Mouse (Mus musculus) left cerebral cortex, postnatal 36 days (tissue): ENCODE results near the gene Sav1. TPM values are rescaled to one million over a fixed set of nuclear protein-coding genes. Genes with fewer than 3 reads are reported as not detected.

Experiments
- DNase-seq, 2 experiments: peaks; one replicate each; pipeline ENCODE4 v3.0.0; 2021 to 2022; ENCODE audit warnings: low spot score in 2 of 2, mixed read lengths in 1 of 2
- intact Hi-C: fragments of 180-260 bp; cut with DNase I; formaldehyde crosslinking; loops from one replicate; pipeline ENCODE4 v1.15.1; 2025
- total RNA-seq, 2 experiments: library from RNA; stranded (reverse); gene quantifications; 2 replicates each; pipeline ENCODE4 v1.2.3; 2021

Gene Sav1
- total RNA-seq = 10 to 100 TPM; 18.8 to 22.2 TPM

- intact Hi-C loops = loop anchor here (10.0 kb wide), 2 partner anchors 58 to 158 kb away; no protein-coding TSS in a partner anchor
These were observed at the start of gene Sav1 for GRCm38 (mm10) chr12:69986786-69987497. Gene Sav1, minus strand, starts transcription at chr12:69987002.

GRCm38 (mm10) chr12:70026233-70026632 lies 39.4 kb upstream of the Sav1 start:
- no peak for DNase-seq
- intact Hi-C loops = no loop called here

More at GRCm38 (mm10) chr12:69986786-69987497, at the start of gene Sav1:
- peak; percentile 88 to 92 for DNase-seq

DNA sequence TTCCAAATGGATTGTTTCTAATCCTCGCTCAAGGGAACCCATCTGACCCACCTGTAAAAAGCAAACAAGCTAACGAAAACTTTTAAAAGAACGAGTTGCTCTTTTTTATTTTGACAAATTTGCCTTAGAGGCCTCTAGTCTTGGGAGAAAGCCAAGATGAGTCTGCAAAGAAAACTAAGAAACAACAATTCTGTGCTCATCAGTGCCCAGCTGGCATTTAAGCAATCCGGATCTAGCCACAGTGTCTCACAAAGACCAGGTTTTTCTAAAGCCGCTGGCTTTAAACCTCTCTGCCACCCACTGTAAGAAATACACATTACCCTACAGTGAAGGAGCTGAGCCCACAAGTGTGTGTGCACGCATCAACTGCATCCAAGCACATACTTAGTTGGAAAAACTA lies 38.6 kb upstream of the Sav1 start:
- intact Hi-C loops = no loop called here

GRCm38 (mm10) chr12:70023580-70023979 lies 36.8 kb upstream of the Sav1 start:
- intact Hi-C loops = no loop called here
- no peak for DNase-seq

More for the DNA sequence above, 38.6 kb upstream of the Sav1 start:
- DNase-seq = no peak

GRCm38 (mm10) chr12:70018153-70018552 lies 31.4 kb upstream of the Sav1 start:
- intact Hi-C loops = no loop called here
- no peak for DNase-seq

GRCm38 (mm10) chr12:70015936-70016335 lies 29.1 kb upstream of the Sav1 start:
- peak in 1 of 2 experiments; percentile 29 for DNase-seq
- intact Hi-C loops = no loop called here

DNA sequence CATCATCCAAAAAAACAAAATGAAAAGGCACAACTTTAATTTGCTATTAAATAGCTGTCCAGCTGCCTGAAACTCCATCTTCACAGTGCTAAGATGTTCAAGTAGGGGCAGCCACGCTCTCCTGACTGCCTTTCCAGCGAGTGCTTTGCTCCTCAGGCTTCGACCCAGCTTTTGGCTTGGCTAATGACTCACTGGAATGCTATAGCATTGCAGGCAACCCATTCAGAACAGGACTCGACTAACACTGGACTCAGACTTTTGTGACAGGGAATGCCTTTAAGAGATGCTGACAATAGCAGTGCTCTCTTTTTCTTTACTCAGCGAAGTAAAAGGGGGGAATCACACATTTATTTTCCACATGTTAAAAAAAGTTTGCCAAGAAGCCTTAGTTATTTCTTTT lies 24.9 kb upstream of the Sav1 start:
- intact Hi-C loops = no loop called here
- DNase-seq = no peak

DNA sequence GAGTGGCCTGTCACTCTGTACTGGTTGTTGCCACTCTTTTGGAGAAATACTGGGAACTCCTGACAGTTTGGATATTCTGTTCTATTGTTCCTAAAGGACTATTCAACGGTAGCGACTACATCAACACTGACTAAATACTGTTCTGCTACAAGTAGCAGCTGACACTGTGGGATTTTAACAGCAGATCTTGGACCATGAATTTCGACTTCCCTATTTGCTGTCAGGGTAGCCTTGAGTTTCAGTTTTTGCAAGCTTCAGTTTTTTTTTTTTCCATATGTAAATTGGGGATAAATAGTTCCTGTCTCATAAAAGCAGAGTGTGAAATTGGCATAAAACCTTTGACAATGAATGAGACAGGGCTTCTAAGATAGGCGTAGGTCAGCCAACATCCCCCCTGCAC lies 23.6 kb upstream of the Sav1 start:
- intact Hi-C loops = no loop called here

DNA sequence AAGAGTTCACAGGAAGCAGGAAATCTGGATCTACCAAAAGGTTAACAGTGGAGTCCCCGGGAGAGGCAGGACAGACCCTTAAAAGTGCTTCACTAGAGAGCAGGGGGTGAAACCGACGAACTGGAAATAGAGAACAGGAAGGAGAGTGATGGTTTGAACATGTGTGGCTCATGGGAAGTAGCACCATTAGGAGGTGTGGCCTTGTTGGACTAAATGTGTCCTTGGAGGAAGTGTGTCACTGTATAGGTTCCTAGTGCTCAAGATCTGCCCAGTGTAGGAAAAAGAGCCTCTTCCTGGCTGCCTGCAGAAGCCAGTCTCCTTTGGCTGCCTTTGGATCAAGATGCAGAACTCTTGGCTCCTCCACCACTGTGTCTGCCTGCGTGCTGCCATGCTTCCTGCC lies 18.3 kb upstream of the Sav1 start:
- intact Hi-C loops = no loop called here
- no peak for DNase-seq

More for the DNA sequence above, 23.6 kb upstream of the Sav1 start:
- no peak for DNase-seq

DNA sequence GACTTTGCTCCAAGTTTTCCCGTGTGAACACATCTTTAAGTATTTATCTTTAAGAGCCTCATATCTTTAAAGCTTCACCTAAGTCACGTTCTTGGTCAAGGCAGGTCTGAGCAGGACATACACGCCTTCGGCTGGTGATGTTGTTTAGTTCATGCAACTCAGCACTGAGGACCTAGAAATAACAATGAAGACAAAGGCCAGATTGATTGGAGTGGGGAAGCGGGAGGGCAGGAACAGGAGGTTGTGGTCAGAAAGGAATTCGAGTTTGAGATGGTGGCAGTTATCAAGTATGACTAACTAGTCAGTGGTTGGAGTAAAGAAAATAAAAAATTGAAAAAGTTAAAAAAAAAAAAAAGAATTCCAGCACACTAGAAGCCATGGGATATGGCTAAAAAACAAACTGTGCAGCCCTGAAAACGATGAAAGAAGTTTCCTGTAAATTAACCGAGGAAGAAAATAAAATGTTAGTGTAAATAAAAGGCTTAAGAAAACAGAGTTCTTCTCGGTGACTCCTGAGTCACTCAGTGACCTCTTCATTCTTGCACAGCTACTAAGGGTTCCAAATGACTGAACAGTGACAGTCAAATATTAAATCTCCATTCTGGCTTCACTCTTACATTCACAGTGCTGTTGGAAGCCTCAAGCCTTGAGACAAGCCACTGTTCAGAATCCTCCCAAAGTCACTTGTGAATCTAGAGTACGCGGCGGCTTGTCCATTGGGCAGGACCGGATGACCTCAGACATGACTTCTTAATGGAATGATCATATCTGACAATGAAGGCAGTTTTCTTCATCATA lies 11.6 kb upstream of the Sav1 start:
- DNase-seq = no peak
- intact Hi-C loops = no loop called here

- DNase-seq = no peak
These were observed 8.6 kb upstream of the Sav1 start for GRCm38 (mm10) chr12:69995382-69995781.

DNA sequence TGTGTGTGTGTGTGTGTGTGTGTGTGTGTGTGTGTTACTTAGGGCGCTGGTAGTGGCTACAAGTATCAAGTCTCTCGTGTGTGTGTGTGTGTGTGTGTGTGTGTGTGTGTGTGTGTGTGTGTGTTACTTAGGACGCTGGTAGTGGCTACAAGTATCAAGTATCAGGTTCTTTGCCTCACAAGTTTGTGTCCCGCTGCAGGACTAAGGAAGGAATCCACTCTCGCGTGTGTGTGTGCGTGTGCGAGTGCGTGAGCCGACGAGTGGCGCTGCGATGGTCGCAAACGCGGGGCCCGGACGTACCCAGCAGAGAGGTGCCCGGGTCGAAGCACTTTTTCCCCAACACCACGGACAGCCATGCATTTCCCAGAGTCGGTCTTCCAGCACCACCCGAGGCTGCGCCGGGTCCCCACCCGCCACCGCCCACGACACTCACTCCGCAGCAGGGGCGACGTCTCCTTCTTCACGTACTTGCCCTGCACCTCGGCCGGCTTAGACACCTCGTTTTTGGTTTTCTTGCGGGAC lies 500 bp downstream of the Sav1 start:
- DNase-seq = no peak
- intact Hi-C loops = loop anchor here (10.0 kb wide), 2 partner anchors 58 to 158 kb away; no protein-coding TSS in a partner anchor

More at GRCm38 (mm10) chr12:69995382-69995781, 8.6 kb upstream of the Sav1 start:
- intact Hi-C loops = no loop called here

DNA sequence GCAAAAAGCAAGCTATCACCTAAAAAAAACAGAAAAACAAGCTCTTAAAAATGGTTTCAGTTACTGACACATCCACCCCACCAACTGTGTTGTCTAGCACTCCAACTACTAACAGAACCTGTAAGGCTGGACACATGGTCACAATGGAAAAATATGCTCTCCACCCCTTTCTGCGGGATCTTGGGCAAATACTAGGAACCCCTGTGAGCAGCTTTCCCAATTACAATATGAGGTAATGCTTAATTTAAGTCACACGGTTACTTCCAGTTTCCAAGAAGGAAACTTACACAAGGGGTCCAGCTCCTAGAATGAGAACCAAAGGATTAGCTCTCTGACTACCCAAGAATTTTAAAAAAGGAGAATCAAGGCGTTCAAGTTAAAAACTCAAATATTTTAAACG lies 1.3 kb downstream of the Sav1 start:
- intact Hi-C loops = loop anchor here (10.0 kb wide), 2 partner anchors 59 to 159 kb away; no protein-coding TSS in a partner anchor

GRCm38 (mm10) chr12:69982874-69983273 lies 3.9 kb downstream of the Sav1 start:
- DNase-seq = no peak
- intact Hi-C loops = loop anchor here (10.0 kb wide), 2 partner anchors 62 to 162 kb away; no protein-coding TSS in a partner anchor

More for the DNA sequence above, 1.3 kb downstream of the Sav1 start:
- DNase-seq = no peak

GRCm38 (mm10) chr12:69977376-69977998 lies 9.3 kb downstream of the Sav1 start:
- intact Hi-C loops = no loop called here
- DNase-seq = no peak

DNA sequence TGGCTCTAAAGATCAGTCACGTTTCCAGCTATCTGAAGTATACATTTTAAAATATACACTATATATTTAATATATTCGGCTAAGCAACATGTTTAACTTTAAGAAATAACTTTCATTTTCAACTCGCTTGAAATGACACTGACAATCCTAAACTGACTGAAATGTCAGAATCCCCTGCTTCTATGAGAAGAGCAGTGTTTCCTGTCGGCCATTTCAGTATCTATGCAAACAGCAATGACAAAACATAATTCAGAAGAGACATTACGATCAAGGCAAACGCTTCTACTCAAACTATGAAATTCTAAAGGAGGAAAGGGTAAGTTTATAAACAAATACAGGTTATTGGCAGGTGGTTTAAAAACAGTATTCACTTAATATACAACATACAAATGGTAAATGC lies 10.1 kb downstream of the Sav1 start:
- no peak for DNase-seq
- intact Hi-C loops = no loop called here

- no peak for DNase-seq
- intact Hi-C loops = no loop called here
These were observed 13.1 kb downstream of the Sav1 start for GRCm38 (mm10) chr12:69973666-69974065.

DNA sequence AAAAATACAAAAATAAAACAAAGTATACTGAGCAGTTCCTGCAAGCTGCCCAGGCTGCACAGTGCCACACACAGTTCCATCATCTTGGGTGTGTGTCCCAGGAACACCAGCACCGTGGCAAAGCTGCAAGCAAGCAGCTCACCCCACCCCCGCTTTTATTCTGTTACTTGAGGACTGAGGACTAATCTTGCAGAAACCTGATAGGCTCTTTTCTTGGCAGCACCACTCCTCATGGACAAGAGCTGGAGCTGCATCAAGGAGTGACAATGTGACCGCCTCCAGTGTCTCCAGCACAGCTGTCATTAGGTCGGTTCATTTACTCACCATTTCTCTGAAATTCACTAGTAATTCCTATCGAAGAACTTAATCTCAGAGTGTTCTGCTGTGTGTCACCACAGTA lies 18.6 kb downstream of the Sav1 start:
- intact Hi-C loops = no loop called here

DNA sequence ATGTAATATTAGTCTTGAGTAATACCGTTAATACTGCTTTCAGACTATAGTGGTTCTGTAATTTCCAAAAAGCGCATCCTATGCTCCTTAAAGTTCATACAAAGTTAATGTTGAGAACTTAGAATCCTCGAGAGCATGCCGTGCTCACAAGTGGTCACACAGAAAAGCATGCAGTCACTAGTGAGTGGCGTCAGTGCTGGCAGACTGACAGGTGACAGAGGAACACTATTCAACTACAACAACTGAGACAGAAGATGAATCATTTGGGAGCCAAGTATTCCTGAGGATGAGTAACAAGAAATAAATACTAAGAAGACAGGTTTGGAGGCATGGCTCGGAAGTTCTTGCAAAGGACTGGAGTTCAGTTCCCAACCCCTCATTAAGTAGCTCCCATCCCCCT lies 19.7 kb downstream of the Sav1 start:
- no peak for DNase-seq
- intact Hi-C loops = no loop called here

More for the DNA sequence above, 18.6 kb downstream of the Sav1 start:
- DNase-seq = no peak

DNA sequence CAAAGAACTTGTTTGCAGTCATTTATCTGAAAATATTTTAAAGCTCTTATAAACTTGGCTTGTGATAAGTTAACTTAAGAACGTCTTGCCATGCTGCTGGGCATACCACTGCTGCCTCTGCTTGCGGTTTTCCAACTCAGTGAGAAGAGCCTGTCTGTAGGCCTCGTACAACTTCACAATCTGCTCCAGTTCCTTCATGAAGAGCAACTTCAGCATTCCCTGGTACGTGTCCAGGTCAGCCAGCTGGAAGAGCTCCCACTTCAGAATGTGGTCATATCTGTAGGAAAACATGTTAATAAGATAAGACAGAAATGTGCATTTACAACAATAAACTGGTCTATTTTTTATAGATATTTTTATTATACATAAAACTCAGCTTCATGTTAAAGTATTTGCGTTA lies 20.7 kb downstream of the Sav1 start:
- intact Hi-C loops = no loop called here
- DNase-seq = no peak
